Comparison of ENCODE assay signal across 9 mouse cellular contexts in the genomic region with DNA sequence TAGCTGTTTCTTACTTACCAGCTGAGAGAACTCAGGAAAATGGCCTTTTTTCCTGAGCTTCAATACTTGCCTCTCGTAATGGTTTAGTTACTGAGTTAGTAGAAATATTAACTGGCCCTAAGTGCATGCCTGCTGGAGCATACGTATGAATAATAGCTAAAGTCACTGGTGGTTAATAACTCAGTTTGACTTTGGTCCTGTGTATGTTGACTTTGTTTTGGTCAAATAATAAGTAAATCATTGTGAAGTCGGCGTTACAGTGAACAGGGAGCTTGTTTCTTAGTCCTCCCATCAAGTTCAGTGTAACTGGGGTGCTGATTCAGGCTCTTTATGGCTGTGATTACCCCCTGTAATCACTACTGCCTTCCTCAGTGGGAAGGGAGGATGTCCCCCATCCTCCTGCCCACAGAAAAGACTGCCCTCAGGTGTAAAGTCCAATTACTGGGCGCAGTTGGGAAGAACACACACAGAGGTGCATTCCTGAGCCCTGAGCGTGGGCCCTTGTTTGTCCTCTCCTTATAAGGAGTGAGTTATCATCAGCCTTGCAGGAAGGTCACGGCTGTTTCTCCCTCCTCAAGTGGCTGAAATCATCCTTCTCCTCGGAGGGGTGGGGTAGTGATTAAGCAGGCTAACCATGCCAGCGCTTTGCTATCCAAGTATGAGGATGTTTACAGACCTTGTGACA. TPM values are rescaled to one million over a fixed set of nuclear protein-coding genes. Genes with fewer than 3 reads are reported as not detected.
DNase-seq lines count a peak whose midpoint lies in the region; ATAC-seq and TF ChIP-seq lines count a peak whose summit lies in the region.
"Had no signal": no experiment of that assay in that cellular context is flagged by ENCODE, and none has a peak within 500 bp of the region (broad histone marks: within the 10 kb centered on the region; RNA-seq: fewer than 3 reads in every experiment).

No protein-coding gene starts in this region.

- H3K4me1 ChIP-seq in brown adipose tissue, adult 24 weeks (ENCODE audit: control insufficient read depth, insufficient read depth, insufficient read length, low read length) = peaks cover 16% of the 10 kb centered on the region
- peaks cover 40% of the 10 kb centered on the region for H3K4me1 ChIP-seq in intestine, embryonic 16.5 days (ENCODE audit: control insufficient read depth, insufficient read depth, low read length)
- H3K4me1 ChIP-seq in lung, embryonic 16.5 days (replicated peaks; ENCODE audit: control insufficient read depth, insufficient read depth, low read length) = peaks cover 26% of the 10 kb centered on the region
- H3K4me1 ChIP-seq in forebrain, postnatal 0 days (ENCODE audit: insufficient read depth) = no peaks in the 10 kb centered on the region

- no peak overlapping the region for H3K4me3 ChIP-seq in brown adipose tissue, adult 24 weeks (ENCODE audit: insufficient read depth, low read depth, low read length)
- no peak overlapping the region for H3K4me3 ChIP-seq in intestine, embryonic 16.5 days (ENCODE audit: low read length)
- no peak overlapping the region for H3K4me3 ChIP-seq in lung, embryonic 16.5 days (ENCODE audit: low read length)
- no peak overlapping the region for H3K4me3 ChIP-seq in forebrain, postnatal 0 days (ENCODE audit: low read depth, low read length)

- peak overlapping the region; percentile 8; the same call in 1 of the 2 replicates for H3K9ac ChIP-seq in intestine, embryonic 16.5 days (ENCODE audit: low read depth, low read length)
- H3K9ac ChIP-seq in lung, embryonic 16.5 days (ENCODE audit: low read length) = no peak overlapping the region
- H3K9ac ChIP-seq in forebrain, postnatal 0 days = no peak overlapping the region

- H3K4me2 ChIP-seq in intestine, embryonic 16.5 days (ENCODE audit: low read depth, low read length) = no peak overlapping the region
- H3K4me2 ChIP-seq in lung, embryonic 16.5 days (ENCODE audit: low read depth, low read length) = no peak overlapping the region
- H3K4me2 ChIP-seq in forebrain, postnatal 0 days (ENCODE audit: low read depth) = no peak overlapping the region

- H3K27ac ChIP-seq in brown adipose tissue, adult 24 weeks (replicated peaks; ENCODE audit: low read depth, low read length) = peak overlapping the region; percentile 78
- H3K27ac ChIP-seq in intestine, embryonic 16.5 days (ENCODE audit: low read length) = peak overlapping the region; percentile 55
- H3K27ac ChIP-seq in lung, embryonic 16.5 days (ENCODE audit: low read length) = peak overlapping the region; percentile 38
- H3K27ac ChIP-seq in forebrain, postnatal 0 days (ENCODE audit: low read depth, low read length) = no peak overlapping the region

- no peak for TF ChIP-seq CTCF in forebrain, postnatal 0 days (IDR thresholded peaks at IDR 0.05; ENCODE audit: low read depth)

- H3K9me3 ChIP-seq in intestine, embryonic 16.5 days (ENCODE audit: control insufficient read depth, low read length) = no peaks in the 10 kb centered on the region
- H3K9me3 ChIP-seq in lung, embryonic 16.5 days (ENCODE audit: control insufficient read depth, low read length) = no peaks in the 10 kb centered on the region
- H3K9me3 ChIP-seq in forebrain, postnatal 0 days (ENCODE audit: low read length) = no peaks in the 10 kb centered on the region

- H3K27me3 ChIP-seq in intestine, embryonic 16.5 days (replicated peaks; ENCODE audit: control insufficient read depth, insufficient read depth, low read length) = no peaks in the 10 kb centered on the region
- H3K27me3 ChIP-seq in lung, embryonic 16.5 days (ENCODE audit: control insufficient read depth, insufficient read depth, low read depth, low read length) = no peaks in the 10 kb centered on the region
- H3K27me3 ChIP-seq in forebrain, postnatal 0 days (ENCODE audit: insufficient read depth, low read length) = no peaks in the 10 kb centered on the region

- H3K36me3 ChIP-seq in intestine, embryonic 16.5 days (ENCODE audit: control insufficient read depth, insufficient read depth, low read length) = no peaks in the 10 kb centered on the region
- H3K36me3 ChIP-seq in lung, embryonic 16.5 days (ENCODE audit: control insufficient read depth, insufficient read depth, low read length) = no peaks in the 10 kb centered on the region
- no peaks in the 10 kb centered on the region for H3K36me3 ChIP-seq in forebrain, postnatal 0 days (ENCODE audit: insufficient read depth)

- ATAC-seq in intestine, embryonic 16.5 days = peak; percentile 95
- ATAC-seq in lung, embryonic 16.5 days (ENCODE audit: low read depth) = peak; percentile 45
- no peak for ATAC-seq in forebrain, postnatal 0 days

- intact Hi-C loops in left cerebral cortex, postnatal 10 days (cut with DNase I) = no loop called here

- WGBS in intestine, embryonic 16.5 days = 23% methylated on average over 9 of the region's 9 CpGs
- 33% methylated on average over 9 of the region's 9 CpGs for WGBS in lung, embryonic 16.5 days
- WGBS in forebrain, postnatal 0 days = 72% methylated on average over 9 of the region's 9 CpGs

- peak; percentile 16 for DNase-seq in adrenal gland, postnatal 10 days
- no peak for DNase-seq in adrenal gland, adult 18-20 months (ENCODE audit: low spot score in 2 of 2)
- no peak for DNase-seq in left cerebral cortex, postnatal 10 days (ENCODE audit: extremely low spot score in 1 of 2, low spot score in 2 of 2)
- DNase-seq in forebrain, postnatal 0 days = no peak
- DNase-seq in cerebellum, adult 18-20 months = no peak

RNA-seq across cellular contexts. Expression of a gene that starts 24.1 kb away (rescaled TPM):
- not detected for total RNA-seq in adrenal gland, postnatal 10 days (2021)
- not detected for total RNA-seq in adrenal gland, adult 18-20 months (2021)
- polyA plus RNA-seq in brown adipose tissue, adult 24 weeks (2012; ENCODE audit: insufficient read depth, insufficient read length, missing spikeins) = not detected in 2 replicates
- polyA plus RNA-seq in intestine, embryonic 16.5 days (2015; fragmentation: Nextera tagmentation; extraction: Ambion mirVana) = not detected in 2 replicates
- not detected in 2 replicates for polyA plus RNA-seq in lung, embryonic 16.5 days (2015; fragmentation: Nextera tagmentation; extraction: Ambion mirVana)
- total RNA-seq in left cerebral cortex, postnatal 10 days (2021) = not detected
- not detected in 2 replicates for total RNA-seq in forebrain, postnatal 0 days (2014; rRNA removed)
- not detected in 2 replicates for polyA plus RNA-seq in forebrain, postnatal 0 days (2015; fragmentation: Nextera tagmentation; extraction: Ambion mirVana)
- polyA plus RNA-seq: gonadal fat pad, adult 2 months had no signal
